Mouse (Mus musculus) right cerebral cortex, postnatal 4 days (tissue): ENCODE data around the gene Gm44579.

Source experiments
- DNase-seq: peaks from one replicate; pipeline ENCODE4 v3.0.0-alpha.2; 2022

Gm44579 gene

DNA sequence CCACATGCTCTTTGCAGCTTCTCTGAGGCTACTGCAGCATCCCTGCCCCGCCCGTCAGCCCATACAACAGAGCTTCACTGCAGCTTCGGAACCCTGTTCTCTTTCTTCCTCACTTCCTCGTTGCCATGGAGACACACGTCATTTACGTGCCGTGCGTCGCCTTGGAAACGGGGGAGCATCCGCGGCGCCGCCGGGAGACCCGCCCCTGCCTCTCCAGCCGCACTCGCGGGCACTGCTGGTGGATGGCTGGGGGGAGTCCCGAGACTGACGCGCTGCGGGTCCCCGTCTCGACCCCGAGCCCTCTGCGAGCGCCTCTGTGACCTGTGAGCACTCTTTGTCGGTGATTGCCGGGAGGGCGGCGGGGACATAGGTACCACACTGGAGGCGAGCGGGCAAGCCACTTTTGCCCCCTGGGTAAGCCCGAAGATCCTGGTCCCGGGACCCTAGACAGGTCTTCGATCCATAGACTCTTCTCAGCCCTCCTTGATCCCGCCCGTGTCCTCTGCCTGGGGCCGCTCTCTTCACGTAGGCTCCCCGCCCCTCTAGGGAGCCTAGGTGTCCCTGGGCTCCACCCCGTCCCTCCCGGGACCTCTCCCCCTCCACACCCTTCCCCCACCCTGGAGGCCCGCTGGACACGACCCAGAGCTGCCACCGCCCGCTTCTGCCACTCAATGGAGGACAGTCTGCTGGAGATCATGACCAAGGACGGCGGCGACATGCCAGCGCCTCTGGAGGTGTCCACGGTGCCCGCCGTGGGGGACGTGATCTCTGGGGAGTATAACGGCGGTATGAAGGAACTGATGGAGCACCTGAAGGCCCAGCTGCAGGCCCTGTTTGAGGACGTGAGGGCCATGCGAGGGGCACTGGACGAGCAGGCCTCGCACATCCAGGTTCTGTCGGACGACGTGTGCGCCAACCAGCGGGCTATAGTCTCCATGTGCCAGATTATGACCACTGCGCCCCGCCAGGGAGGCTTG lies 52.8 kb downstream of the Gm44579 start:
- peak; percentile 85 for DNase-seq

DNA sequence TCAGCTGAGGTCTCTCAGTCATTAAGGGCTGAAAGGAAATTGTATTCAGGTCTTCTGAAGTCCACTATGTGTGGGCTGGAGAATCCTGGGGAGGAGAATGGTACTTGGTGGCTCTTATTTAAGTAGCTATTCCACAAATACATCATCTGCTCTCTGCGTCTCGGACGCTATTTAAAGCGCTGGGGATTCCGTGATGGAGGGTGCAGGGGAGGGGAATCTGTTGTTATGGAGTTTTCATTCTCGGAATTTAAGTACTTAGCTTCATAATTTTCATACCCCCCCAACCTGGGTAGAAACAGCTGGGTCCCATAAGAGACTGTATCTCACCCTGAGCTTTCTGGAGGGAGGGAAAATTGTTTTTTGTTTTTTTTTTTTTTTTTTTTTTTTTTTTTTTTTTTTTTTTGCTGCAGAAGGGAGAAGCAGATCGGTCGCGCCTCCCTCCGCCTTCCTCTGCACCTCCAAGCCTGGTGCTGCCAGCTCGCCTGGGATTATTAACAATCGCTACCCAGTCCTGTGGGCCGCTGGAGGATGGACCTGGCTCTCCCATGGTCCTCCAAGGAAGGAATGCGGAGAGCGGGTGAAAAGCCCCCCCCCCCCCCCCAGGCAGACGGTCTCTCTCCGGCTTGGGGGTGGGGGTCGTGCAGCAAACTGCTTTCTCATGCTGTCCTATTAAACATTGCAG lies 53.7 kb downstream of the Gm44579 start, which contains the start of gene Ccdc184:
TSS of gene Ccdc184 (plus strand) at position 196 of the 682 bp plus-strand sequence.
- peak; percentile 21 for DNase-seq

DNA sequence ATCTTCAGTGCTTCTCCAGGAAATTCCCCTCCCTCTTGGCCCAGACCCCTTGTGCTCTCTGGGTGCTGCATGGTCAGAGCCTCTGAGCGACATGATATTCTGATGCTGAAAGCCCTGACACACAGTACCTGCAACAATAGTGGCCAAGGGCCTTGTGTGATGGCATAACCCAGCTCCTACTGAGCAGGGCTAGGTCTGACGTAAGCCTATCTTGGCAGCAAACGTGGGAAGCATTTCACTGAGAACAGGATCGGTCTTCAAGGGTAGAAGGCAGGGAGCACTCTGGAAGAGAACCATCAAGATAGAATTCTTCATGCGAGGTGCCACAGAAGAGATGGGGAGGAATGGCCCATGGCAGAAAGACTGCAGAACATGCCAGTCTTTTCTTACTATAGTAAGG lies 55.3 kb downstream of the Gm44579 start, which contains the start of gene Asb8:
TSS of gene Asb8 (minus strand) at position 101 of the 400 bp plus-strand sequence.
- DNase-seq: no peak

DNA sequence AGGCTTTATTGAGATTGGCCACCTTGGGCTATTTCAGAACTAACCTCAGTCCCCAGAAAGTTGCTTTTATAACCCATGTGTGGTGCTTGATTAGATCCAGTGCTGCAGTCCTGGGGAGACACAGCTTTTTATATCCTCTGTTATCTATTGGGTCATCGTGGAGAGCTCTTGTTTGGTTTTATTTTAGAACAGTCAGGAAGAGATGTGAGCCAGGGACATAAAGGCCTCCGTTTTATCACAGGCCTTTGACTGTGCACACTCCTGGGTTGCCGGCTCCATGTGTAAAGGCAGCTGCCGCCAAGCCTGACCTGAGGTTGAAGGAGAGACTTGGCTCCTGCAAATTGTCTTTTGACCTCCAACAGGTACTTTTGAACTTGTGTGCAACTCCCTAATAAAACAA lies 58.2 kb downstream of the Gm44579 start:
- DNase-seq: no peak

DNA sequence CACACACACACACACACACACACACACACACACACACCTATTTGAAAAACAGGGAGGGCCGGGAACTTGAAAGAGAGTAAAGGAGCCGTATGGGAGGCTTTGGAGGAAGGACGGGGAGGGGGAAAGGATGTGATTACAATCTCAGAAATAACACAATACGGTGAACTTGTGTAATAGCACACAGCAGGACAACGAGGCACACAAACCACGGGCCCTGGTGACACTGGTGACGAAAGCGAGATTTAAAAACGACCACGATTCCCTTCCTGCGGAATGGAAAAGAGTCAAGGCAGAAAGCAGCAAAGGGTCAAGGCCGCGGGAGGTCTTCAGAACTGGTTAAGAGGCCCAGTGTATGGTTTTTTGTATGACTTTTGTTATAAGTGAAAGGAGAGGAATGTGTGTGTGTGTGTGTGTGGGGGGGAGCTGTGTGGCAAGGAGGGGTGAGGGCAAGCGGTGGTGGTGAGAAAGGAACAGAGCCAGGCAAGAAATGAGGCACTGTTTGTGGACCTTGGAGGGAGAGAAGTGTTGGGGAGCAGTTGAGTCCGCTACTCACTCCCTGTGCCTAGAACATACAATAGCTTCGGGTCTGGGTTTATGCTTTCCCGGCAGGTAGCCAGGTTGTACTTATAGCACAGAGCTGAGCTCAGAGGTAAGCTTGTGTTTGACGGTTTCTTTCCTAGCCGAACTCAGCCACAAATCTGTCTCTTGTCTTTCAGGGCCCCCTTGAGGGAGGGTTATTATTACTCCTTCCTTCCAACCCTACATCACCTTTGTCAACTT lies 59.6 kb downstream of the Gm44579 start:
- no peak for DNase-seq

DNA sequence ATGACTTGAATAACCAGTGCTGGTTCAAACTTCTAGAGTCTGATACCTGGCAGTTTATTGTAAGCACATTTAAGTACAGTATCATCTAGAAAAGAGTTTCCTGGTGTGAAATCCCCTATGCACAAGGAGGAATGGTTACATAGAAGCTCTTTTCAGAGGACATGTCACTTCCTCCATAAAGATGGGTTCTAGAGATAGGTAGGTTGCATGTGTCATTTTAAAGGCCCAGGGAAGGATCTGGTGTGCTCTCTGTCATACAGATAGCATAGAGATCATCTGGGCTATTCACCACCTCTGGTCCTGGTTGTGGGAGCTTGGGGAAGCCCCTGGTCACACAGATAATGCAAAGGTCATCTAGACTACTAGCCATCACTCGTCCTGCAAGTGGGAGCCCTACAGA lies 63.5 kb downstream of the Gm44579 start:
- DNase-seq: no peak

DNA sequence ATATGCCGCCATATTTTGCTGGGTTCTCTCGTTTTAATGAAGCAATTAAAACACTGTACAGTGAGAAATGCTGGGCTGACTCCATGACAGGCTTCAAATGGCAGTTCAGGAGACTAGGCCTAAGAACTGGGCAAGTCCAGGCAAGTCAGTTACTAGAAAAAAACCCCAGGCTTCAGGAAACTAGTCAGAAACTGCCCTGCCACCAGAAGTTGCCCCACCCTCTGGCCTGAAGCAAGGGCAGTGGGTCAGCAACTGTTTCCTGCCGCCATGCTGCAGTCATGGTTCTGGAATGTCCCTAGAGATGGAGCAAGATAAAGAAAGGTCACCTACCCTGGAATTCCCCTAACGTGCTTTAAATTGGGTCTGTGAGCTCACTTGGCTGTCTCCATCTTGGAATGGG lies 64.8 kb downstream of the Gm44579 start:
- DNase-seq: no peak

DNA sequence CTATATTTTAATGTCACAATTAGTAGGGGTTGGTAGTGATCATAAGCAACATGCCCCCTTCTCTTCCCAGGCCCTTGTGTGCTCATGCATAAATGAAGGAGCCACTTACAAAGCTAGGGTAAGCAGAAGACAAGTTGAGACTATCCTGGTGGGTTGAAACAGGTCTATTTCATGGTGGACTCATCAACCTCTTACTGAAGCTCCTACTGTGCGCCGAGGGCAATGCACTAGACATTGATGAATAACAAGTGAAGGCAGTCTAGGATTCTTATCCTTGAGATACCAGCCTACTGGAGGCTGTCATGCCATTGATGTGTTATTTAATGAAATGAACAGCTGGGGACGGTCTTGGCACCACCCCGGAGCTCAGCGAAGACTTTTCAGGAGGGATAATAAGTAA lies 65.5 kb downstream of the Gm44579 start:
- no peak for DNase-seq

DNA sequence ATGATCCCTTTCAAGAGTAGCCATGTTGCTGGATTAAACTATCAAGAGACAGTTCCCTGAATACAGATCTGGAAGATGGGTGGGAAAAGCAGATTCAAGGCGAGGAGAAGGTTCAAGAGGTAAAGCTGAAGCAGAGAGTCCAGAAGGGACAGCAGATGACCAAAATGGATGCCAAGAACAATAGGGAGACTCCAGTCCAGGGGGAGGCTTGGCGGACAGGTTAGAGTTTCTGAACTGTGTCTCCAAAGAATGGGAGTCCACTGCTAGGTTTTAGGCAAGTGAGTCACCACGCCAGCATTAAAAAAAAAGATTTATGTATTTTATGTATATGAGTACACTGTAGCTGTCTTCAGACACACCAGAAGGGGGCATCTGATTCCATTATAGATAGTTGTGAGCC lies 66.1 kb downstream of the Gm44579 start:
- DNase-seq: no peak

DNA sequence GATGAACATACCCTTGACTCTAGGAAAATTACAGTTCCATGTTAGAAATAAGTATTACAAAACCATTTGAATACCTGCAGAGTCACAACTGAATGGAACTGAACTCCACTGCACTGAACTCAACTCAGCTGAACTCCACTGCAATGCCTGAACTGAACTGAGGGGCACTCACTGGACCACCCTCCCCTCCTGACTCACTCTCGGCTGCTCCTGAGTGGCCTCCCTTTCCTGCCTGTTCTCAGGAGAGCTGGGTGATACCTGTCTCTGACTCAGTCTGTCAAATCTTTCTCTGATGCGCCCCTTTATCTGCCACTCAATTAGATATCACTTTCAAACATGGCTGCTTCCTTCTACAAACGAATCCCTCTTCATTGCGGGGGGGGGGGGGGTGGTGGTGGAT lies 66.6 kb downstream of the Gm44579 start:
- no peak for DNase-seq

DNA sequence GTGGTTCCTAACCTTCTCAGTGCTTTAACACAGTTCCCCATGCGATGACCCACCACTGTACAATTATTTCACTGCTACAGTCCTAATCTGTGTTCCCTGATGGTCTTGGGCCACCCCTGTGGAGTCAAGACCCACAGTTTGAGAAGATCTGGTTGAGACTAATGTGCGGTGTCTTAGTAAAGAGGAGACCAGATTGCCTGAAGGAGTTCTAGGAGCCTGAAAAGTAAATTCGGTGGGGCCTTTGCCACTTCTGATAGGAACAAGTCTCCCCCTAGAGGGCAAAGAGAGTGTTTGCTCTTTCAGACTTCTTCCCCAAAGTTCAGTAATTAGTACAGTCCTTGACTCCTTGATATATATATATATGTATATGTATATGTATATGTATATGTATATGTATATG lies 67.2 kb downstream of the Gm44579 start:
- no peak for DNase-seq

DNA sequence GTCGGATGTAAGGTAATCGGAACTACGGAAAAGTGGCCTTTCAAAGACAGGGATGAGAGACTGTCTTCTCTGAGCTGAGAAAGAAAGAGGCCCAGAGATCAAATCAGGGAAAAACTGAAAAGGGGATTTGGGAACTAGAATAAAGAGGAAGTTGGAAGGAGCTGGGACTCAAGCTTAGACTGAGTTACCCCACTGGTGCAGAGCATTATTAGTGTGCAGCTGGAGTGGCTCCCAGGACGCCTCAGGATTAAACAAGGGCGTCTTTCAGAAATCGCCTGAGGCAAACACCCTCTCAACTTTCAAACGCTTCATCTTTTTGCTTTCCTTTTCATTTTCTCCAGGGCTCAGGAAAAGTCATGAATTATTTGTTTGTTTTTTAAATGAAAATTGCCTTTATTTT lies 67.9 kb downstream of the Gm44579 start:
- DNase-seq: no peak

DNA sequence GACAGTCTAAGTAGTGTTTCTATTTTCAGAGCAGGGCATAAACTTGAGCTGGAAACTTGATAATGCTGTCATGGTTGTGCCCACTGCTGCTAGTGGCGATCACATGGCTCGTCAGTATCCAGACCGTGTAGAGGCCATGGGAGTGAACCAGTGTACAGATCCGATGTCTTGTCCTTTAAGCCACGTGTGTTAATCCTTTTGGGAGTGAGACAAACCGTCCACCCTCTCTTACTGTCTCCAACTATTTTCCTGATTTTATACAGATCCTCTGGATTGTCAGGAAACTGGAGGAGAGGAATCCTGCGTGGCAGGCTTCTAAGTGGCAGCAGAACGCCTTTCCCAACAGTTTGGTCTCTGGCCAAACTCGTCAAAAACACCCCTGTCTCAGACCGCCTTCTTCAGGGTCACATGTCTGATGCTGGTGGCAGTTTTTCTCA lies 71.6 kb downstream of the Gm44579 start:
- no peak for DNase-seq

DNA sequence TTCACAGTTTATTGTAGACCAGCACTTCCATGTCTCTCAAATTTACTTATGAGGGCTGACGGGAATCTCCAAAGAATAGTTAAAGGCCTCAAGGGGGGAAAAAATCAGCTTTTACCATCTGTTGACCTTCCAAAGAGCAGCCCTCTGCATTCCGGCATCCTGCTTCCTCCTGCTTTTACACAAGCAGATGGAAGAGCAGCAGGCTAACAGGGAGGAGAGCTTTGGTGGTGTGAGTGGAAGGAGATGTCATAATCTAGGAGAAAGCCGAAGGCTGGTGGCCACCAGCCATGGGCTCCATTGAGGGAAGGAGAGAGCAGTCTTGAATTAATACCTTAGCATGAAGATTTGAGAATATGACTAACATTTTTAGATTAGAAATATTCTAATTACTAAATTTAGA lies 72.4 kb downstream of the Gm44579 start:
- no peak for DNase-seq

DNA sequence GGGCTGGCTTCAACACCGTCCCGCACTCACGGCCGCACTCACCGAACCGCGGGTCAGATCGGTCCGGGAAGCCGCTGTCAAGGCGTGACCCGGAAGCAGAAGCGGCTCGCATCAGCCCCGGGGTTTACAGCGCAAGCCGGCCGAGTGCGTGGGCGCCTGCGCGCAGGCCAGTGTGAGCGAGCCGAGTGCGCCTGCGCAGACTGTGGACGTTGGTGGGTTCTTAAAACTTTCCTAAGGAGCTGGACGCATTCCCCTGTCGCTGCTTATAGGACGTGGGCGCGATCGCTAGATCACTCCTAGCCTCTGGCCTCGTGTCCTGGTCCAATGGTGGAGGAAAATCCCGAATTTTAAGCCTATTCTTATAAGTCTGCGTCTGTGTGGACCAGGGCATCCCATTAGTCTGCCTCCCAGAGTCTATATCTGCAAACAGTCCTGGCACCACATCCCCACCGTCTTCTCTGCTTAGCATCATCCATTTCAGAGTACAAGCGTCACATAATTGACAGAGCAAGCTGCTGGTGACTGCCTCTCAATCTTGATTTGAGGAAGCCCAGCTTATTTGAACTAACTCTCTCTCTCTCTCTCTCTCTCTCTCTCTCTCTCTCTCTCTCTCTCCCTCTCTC lies 75.1 kb downstream of the Gm44579 start:
- peak; percentile 96 for DNase-seq

DNA sequence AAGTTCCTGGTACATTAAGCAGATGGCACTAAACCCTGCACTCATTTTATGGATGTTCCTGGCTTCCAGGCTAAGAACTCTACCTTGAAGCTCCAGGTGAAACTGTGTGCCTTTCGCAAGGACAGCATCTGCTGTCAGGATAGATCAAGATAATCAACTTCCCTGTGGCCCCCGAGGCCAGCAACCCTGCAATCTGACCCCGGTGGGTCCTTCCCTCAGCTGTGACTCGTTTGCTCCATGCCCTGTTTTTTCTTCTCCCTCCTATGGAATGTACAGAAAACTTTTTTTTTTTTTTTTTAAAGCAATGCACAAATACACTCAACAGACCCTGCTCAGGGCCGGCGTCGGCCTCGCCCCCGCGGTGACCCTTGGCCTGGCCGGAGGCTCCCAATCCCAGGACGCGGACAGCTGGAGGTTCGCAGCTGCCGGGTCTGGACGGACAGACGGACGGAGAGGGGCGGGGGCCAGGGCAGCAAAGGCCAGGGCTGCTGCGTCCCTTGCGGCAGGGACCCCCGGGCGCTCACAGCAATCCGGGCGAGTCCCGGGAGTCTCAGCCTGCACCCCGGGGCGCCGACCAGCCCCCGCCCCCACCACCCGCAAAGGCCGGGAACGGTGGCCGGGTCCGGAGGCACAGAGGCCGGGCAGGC lies 75.8 kb downstream of the Gm44579 start:
- no peak for DNase-seq

DNA sequence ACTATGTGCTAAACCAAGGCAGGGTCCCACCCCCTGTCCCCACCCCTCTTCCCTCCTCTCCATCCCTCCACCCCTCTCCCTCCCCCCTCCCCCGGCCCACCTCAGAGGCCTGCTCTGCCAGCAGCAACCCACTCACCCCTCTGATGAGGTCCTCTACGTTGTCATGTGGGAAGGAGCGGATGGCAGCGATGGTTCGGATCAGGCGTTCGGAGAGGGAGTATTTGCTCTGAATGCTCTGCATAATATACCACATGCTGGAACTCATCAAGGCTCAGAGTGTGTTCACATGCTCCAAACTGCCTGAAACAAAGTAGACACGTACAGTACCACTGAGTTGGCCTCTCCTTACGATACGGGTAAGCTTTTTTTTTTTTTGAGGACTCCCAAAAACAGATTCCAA lies 78.3 kb downstream of the Gm44579 start:
- DNase-seq: no peak

DNA sequence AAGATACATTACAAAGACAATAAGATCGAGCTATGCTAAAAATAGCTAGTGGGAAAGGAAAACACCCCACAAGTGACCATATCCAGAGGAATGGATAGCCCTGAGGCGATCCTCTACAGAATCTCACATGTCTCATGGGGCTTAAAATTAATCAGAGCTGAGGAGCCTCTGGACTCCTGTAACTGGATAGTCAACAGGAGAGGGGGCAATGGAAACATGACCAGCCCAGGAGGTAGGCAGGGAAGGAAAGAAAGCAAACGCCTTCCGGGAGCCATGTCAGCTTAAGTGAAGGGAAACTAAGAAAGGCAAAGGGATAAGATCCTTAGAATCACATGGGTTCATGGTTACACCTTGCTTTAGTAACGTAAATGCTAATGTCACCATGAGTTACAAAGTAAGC lies 80.0 kb downstream of the Gm44579 start:
- no peak for DNase-seq

DNA sequence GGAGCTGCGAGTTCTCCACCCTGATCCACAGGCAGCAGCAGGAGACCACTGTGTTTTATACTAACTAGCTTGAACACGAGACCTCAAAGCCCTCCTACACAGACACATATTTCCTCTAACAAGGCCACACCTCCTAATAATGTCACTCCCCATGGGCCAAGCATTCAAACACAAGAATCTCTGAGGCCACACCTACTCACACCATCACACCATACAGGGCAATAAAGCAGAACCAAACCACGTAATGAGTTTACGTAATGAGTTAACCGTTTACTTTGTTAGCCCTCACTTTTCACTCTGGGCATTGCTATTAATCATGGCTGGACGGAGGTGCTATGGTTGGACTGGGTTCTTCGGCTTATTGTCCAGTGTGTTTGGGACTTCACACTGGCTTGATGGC lies 81.0 kb downstream of the Gm44579 start:
- DNase-seq: no peak

DNA sequence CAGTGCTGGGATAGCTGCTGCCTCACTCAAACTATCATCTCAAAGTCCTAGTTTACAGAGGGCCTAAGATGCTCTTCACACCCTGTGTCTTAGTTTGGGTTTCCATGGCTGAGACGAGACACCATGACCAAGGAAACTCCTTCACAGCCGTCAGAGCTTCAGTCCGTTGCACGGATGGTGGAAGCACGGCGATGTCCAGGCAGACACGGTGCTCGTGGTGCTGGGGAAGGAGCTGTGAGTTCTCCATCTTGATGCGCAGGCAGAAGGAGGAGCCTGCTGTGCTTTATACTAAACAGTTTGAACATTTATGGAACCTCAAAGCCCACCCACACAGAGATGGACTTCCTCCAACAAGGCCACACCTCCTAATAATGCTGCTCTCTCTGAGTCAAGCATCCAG lies 83.9 kb downstream of the Gm44579 start:
- no peak for DNase-seq
